Mouse (Mus musculus): ENCODE results near the gene Jph4. TPM values are rescaled to one million over a fixed set of nuclear protein-coding genes. Genes with fewer than 3 reads are reported as not detected.
A peak's percentile ranks its signal among the peaks of the same experiment; 100 is the strongest.

Gene Jph4
- polyA plus RNA-seq (2011; ENCODE audit: insufficient read depth, insufficient read length, low read depth, missing spikeins): 3.6 and 4.7 TPM in 2 replicates

GRCm38 (mm10) chr14:55116425-55117200, at the start of gene Jph4:
TSS of gene Jph4 (minus strand) at chr14:55116935.
- no peaks in the 10 kb centered on the region for H3K4me1 ChIP-seq (ENCODE audit: control insufficient read depth, insufficient read depth, low read length)
- peak within 1 kb of the TSS; percentile 72 for H3K4me3 ChIP-seq (ENCODE audit: low read depth, low read length)
- H3K27me3 ChIP-seq (ENCODE audit: control insufficient read depth, insufficient read depth, low read length, poor library complexity, severe bottlenecking): no peaks in the 10 kb centered on the region
- no peaks in the 10 kb centered on the region for H3K9me3 ChIP-seq (replicated peaks; ENCODE audit: control insufficient read depth, insufficient read depth, low read length, poor library complexity, severe bottlenecking)
- H3K9ac ChIP-seq (ENCODE audit: low read depth, poor library complexity, severe bottlenecking): peak within 1 kb of the TSS; percentile 62
- H3K36me3 ChIP-seq (ENCODE audit: control insufficient read depth, insufficient read depth, low read length, poor library complexity, severe bottlenecking): no peaks in the 10 kb centered on the region
- TF ChIP-seq EP300 (IDR thresholded peaks at IDR 0.05; ENCODE audit: insufficient read depth, low read depth, low read length): no peak
- no peak for TF ChIP-seq CTCF (IDR thresholded peaks at IDR 0.05; ENCODE audit: low read depth, low read length)
- TF ChIP-seq POLR2A (IDR thresholded peaks at IDR 0.05; ENCODE audit: insufficient read depth, low read length): no peak
- H3K27ac ChIP-seq (ENCODE audit: insufficient read depth, low read length): no peak within 1 kb of the TSS

GRCm38 (mm10) chr14:55164172-55164806, 47.6 kb upstream of the Jph4 start:
- Histone ChIP-seq H3K27ac (ENCODE audit: insufficient read depth, low read length) (no peak overlapping the region), H3K9me3 (replicated peaks; ENCODE audit: control insufficient read depth, insufficient read depth, low read length, poor library complexity, severe bottlenecking) (no peaks in the 10 kb centered on the region; the same call in 1 of the 2 replicates), H3K4me3 (ENCODE audit: low read depth, low read length) (no peak overlapping the region), H3K27me3 (ENCODE audit: control insufficient read depth, insufficient read depth, low read length, poor library complexity, severe bottlenecking) (peaks cover 3% of the 10 kb centered on the region; the same call in 1 of the 2 replicates), H3K9ac (ENCODE audit: low read depth, poor library complexity, severe bottlenecking) (no peak overlapping the region), H3K36me3 (ENCODE audit: control insufficient read depth, insufficient read depth, low read length, poor library complexity, severe bottlenecking) (no peaks in the 10 kb centered on the region), H3K4me1 (ENCODE audit: control insufficient read depth, insufficient read depth, low read length) (no peaks in the 10 kb centered on the region)
- TF ChIP-seq CTCF (IDR thresholded peaks at IDR 0.05; ENCODE audit: low read depth, low read length) (no peak), EP300 (IDR thresholded peaks at IDR 0.05; ENCODE audit: insufficient read depth, low read depth, low read length) (no peak), POLR2A (IDR thresholded peaks at IDR 0.05; ENCODE audit: insufficient read depth, low read length) (no peak)

- Histone ChIP-seq H3K36me3 (ENCODE audit: control insufficient read depth, insufficient read depth, low read length, poor library complexity, severe bottlenecking) (no peaks in the 10 kb centered on the region), H3K4me3 (ENCODE audit: low read depth, low read length) (no peak overlapping the region), H3K4me1 (ENCODE audit: control insufficient read depth, insufficient read depth, low read length) (no peaks in the 10 kb centered on the region), H3K9me3 (replicated peaks; ENCODE audit: control insufficient read depth, insufficient read depth, low read length, poor library complexity, severe bottlenecking) (no peaks in the 10 kb centered on the region), H3K27me3 (ENCODE audit: control insufficient read depth, insufficient read depth, low read length, poor library complexity, severe bottlenecking) (no peaks in the 10 kb centered on the region), H3K9ac (ENCODE audit: low read depth, poor library complexity, severe bottlenecking) (no peak overlapping the region), H3K27ac (ENCODE audit: insufficient read depth, low read length) (no peak overlapping the region)
- TF ChIP-seq POLR2A (IDR thresholded peaks at IDR 0.05; ENCODE audit: insufficient read depth, low read length): no peak
- no peak for TF ChIP-seq CTCF (IDR thresholded peaks at IDR 0.05; ENCODE audit: low read depth, low read length)
- TF ChIP-seq EP300 (IDR thresholded peaks at IDR 0.05; ENCODE audit: insufficient read depth, low read depth, low read length): no peak
Observed at GRCm38 (mm10) chr14:55162168-55162567, 45.4 kb upstream of the Jph4 start.

GRCm38 (mm10) chr14:55161098-55161634, 44.4 kb upstream of the Jph4 start:
- Histone ChIP-seq H3K27ac (ENCODE audit: insufficient read depth, low read length) (no peak overlapping the region), H3K4me1 (ENCODE audit: control insufficient read depth, insufficient read depth, low read length) (no peaks in the 10 kb centered on the region), H3K27me3 (ENCODE audit: control insufficient read depth, insufficient read depth, low read length, poor library complexity, severe bottlenecking) (no peaks in the 10 kb centered on the region), H3K36me3 (ENCODE audit: control insufficient read depth, insufficient read depth, low read length, poor library complexity, severe bottlenecking) (no peaks in the 10 kb centered on the region), H3K9ac (ENCODE audit: low read depth, poor library complexity, severe bottlenecking) (peak overlapping the region; percentile 57), H3K4me3 (ENCODE audit: low read depth, low read length) (peak overlapping the region; percentile 72), H3K9me3 (replicated peaks; ENCODE audit: control insufficient read depth, insufficient read depth, low read length, poor library complexity, severe bottlenecking) (no peaks in the 10 kb centered on the region)
- TF ChIP-seq CTCF (IDR thresholded peaks at IDR 0.05; ENCODE audit: low read depth, low read length) (peak; percentile 86), POLR2A (IDR thresholded peaks at IDR 0.05; ENCODE audit: insufficient read depth, low read length) (no peak)

- peak overlapping the region; percentile 57 for H3K9ac ChIP-seq (ENCODE audit: low read depth, poor library complexity, severe bottlenecking)
- TF ChIP-seq CTCF (IDR thresholded peaks at IDR 0.05; ENCODE audit: low read depth, low read length): no peak
- no peak for TF ChIP-seq POLR2A (IDR thresholded peaks at IDR 0.05; ENCODE audit: insufficient read depth, low read length)
- TF ChIP-seq EP300 (IDR thresholded peaks at IDR 0.05; ENCODE audit: insufficient read depth, low read depth, low read length): no peak
- H3K9me3 ChIP-seq (replicated peaks; ENCODE audit: control insufficient read depth, insufficient read depth, low read length, poor library complexity, severe bottlenecking): no peaks in the 10 kb centered on the region
- H3K36me3 ChIP-seq (ENCODE audit: control insufficient read depth, insufficient read depth, low read length, poor library complexity, severe bottlenecking): no peaks in the 10 kb centered on the region
- no peak overlapping the region for H3K27ac ChIP-seq (ENCODE audit: insufficient read depth, low read length)
- peak overlapping the region; percentile 72 for H3K4me3 ChIP-seq (ENCODE audit: low read depth, low read length)
- H3K4me1 ChIP-seq (ENCODE audit: control insufficient read depth, insufficient read depth, low read length): no peaks in the 10 kb centered on the region
- H3K27me3 ChIP-seq (ENCODE audit: control insufficient read depth, insufficient read depth, low read length, poor library complexity, severe bottlenecking): no peaks in the 10 kb centered on the region
Observed at GRCm38 (mm10) chr14:55160251-55161071, 43.7 kb upstream of the Jph4 start.
